Comparison of ENCODE assay signal across 9 mouse cellular contexts in genomic region chr7:99474836-99475561, GRCm38 (mm10). TPM values are rescaled to one million over a fixed set of nuclear protein-coding genes. Genes with fewer than 3 reads are reported as not detected.
A peak's percentile ranks its signal among the peaks of the same experiment; 100 is the strongest.
DNase-seq lines count a peak whose midpoint lies in the region; ATAC-seq lines count a peak whose summit lies in the region.
"Had no signal": no experiment of that assay in that cellular context is flagged by ENCODE, and none has a peak within 500 bp of the region (broad histone marks: within the 10 kb centered on the region; RNA-seq: fewer than 3 reads in every experiment).

No protein-coding gene starts in this region.

- no peak overlapping the region for H3K4me2 ChIP-seq in forebrain, embryonic 11.5 days (ENCODE audit: low read depth, low read length, severe bottlenecking)
- H3K4me2 ChIP-seq in midbrain, embryonic 11.5 days: no peak overlapping the region

- no peak overlapping the region for H3K9ac ChIP-seq in forebrain, embryonic 11.5 days (ENCODE audit: low read length)
- no peak overlapping the region for H3K9ac ChIP-seq in midbrain, embryonic 11.5 days (ENCODE audit: low read length)

- H3K4me3 ChIP-seq in forebrain, embryonic 11.5 days (ENCODE audit: low read depth, low read length): no peak overlapping the region
- no peak overlapping the region for H3K4me3 ChIP-seq in limb, embryonic 10.5 days
- H3K4me3 ChIP-seq in midbrain, embryonic 11.5 days (ENCODE audit: low read depth, low read length): no peak overlapping the region
- H3K4me3 ChIP-seq: myocyte had no signal

- no peaks in the 10 kb centered on the region for H3K9me3 ChIP-seq in forebrain, embryonic 11.5 days (ENCODE audit: control insufficient read depth, low read length)
- no peaks in the 10 kb centered on the region for H3K9me3 ChIP-seq in limb, embryonic 10.5 days (replicated peaks)
- H3K9me3 ChIP-seq in midbrain, embryonic 11.5 days (ENCODE audit: control insufficient read depth, low read length): no peaks in the 10 kb centered on the region

- ATAC-seq in forebrain, embryonic 11.5 days (replicated peaks; ENCODE audit: low FRiP score): peak; percentile 77
- peak; percentile 91 for ATAC-seq in midbrain, embryonic 11.5 days (ENCODE audit: low FRiP score)
- ATAC-seq in monocyte, adult 5-6 weeks (replicated peaks; ENCODE audit: insufficient number of reproducible peaks, low FRiP score, low TSS enrichment, poor library complexity, severe bottlenecking): no peak

- 66% methylated on average over 12 of the region's 12 CpGs for WGBS in forebrain, embryonic 11.5 days
- 75% methylated on average over 12 of the region's 12 CpGs for WGBS in limb, embryonic 10.5 days
- 60% methylated on average over 10 of the region's 12 CpGs for WGBS in midbrain, embryonic 11.5 days

- peak overlapping the region; percentile 75 for H3K27ac ChIP-seq in forebrain, embryonic 11.5 days (ENCODE audit: low read depth, low read length)
- 0 out of 2 replicates have a peak overlapping the region, but pooled peaks have one; percentile 36 for H3K27ac ChIP-seq in limb, embryonic 10.5 days
- peak overlapping the region; percentile 75 for H3K27ac ChIP-seq in midbrain, embryonic 11.5 days (ENCODE audit: low read depth, low read length)

- intact Hi-C loops in left cerebral cortex, postnatal 4 days (cut with DNase I): no loop called here

- peak; percentile 53 for DNase-seq in left cerebral cortex, postnatal 4 days
- no peak for DNase-seq in left cerebral cortex, adult 18-20 months (ENCODE audit: low spot score in 2 of 2)
- DNase-seq in forebrain, embryonic 11.5 days (ENCODE audit: low spot score): no peak
- DNase-seq in limb, embryonic 10.5 days (ENCODE audit: low spot score): no peak
- no peak for DNase-seq in midbrain, embryonic 11.5 days (ENCODE audit: low spot score, missing footprints)
- DNase-seq in urinary bladder, postnatal 36 days (ENCODE audit: low spot score in 2 of 2): no peak
- no peak for DNase-seq in gastrocnemius, adult 18-20 months (ENCODE audit: low spot score)

- peaks cover 15% of the 10 kb centered on the region for H3K36me3 ChIP-seq in forebrain, embryonic 11.5 days (ENCODE audit: control insufficient read depth, insufficient read depth, low read length)
- peaks cover 87% of the 10 kb centered on the region for H3K36me3 ChIP-seq in limb, embryonic 10.5 days
- peaks cover 33% of the 10 kb centered on the region for H3K36me3 ChIP-seq in midbrain, embryonic 11.5 days (ENCODE audit: control insufficient read depth, insufficient read depth, low read length)

- H3K27me3 ChIP-seq in forebrain, embryonic 11.5 days (ENCODE audit: control insufficient read depth, insufficient read depth, low read length): no peaks in the 10 kb centered on the region; the same call in 1 of the 2 replicates
- H3K27me3 ChIP-seq in limb, embryonic 10.5 days (ENCODE audit: low read depth, poor library complexity, severe bottlenecking): no peaks in the 10 kb centered on the region; the same call in 1 of the 2 replicates
- no peaks in the 10 kb centered on the region; the same call in 1 of the 2 replicates for H3K27me3 ChIP-seq in midbrain, embryonic 11.5 days (ENCODE audit: control insufficient read depth, insufficient read depth, low read length)

- H3K4me1 ChIP-seq in forebrain, embryonic 11.5 days (replicated peaks; ENCODE audit: control insufficient read depth, insufficient read depth, low read length): peaks cover 3% of the 10 kb centered on the region; the same call in 1 of the 2 replicates
- peaks cover 9% of the 10 kb centered on the region; the same call in 1 of the 2 replicates for H3K4me1 ChIP-seq in limb, embryonic 10.5 days
- 0 out of 2 replicates have a peak, but pooled peaks cover 2% of the 10 kb centered on the region for H3K4me1 ChIP-seq in midbrain, embryonic 11.5 days (ENCODE audit: control insufficient read depth, insufficient read depth, low read length)

RNA-seq across cellular contexts. Expression of gene Rps3, which starts 8.5 kb away (rescaled TPM):
- total RNA-seq in left cerebral cortex, postnatal 4 days (2021): 100 to 1,000 TPM; 379 to 396 TPM
- 100 to 1,000 TPM; 268 to 293 TPM for total RNA-seq in left cerebral cortex, adult 18-20 months (2021)
- 699 and 715 TPM in 2 replicates for polyA plus RNA-seq in forebrain, embryonic 11.5 days (2014; fragmentation: Nextera tagmentation; extraction: Ambion mirVana)
- 745 and 824 TPM in 2 replicates for polyA plus RNA-seq in limb, embryonic 10.5 days (2016; fragmentation: Nextera tagmentation; extraction: Ambion mirVana)
- 716 and 724 TPM in 2 replicates for polyA plus RNA-seq in midbrain, embryonic 11.5 days (2014; fragmentation: Nextera tagmentation; extraction: Ambion mirVana)
- total RNA-seq in monocyte, adult 5-6 weeks (2017): 1,253 to 1,571 TPM (median 1,557 TPM) in 3 replicates
- 100 to 1,000 TPM; 232 to 276 TPM for total RNA-seq in gastrocnemius, adult 18-20 months (2021)

RNA-seq across cellular contexts. Expression of gene Klhl35, which starts 9.2 kb away (rescaled TPM):
- 1 to 10 TPM; 4.8 to 5.8 TPM for total RNA-seq in left cerebral cortex, postnatal 4 days (2021)
- total RNA-seq in left cerebral cortex, adult 18-20 months (2021): 1 to 10 TPM; 2.3 to 3.2 TPM
- 4.7 and 5.5 TPM in 2 replicates for polyA plus RNA-seq in forebrain, embryonic 11.5 days (2014; fragmentation: Nextera tagmentation; extraction: Ambion mirVana)
- 0.21 and 0.63 TPM in 2 replicates for polyA plus RNA-seq in limb, embryonic 10.5 days (2016; fragmentation: Nextera tagmentation; extraction: Ambion mirVana)
- 22.5 and 22.9 TPM in 2 replicates for polyA plus RNA-seq in midbrain, embryonic 11.5 days (2014; fragmentation: Nextera tagmentation; extraction: Ambion mirVana)
- total RNA-seq in monocyte, adult 5-6 weeks (2017): 0.49 to 1.6 TPM in 2 of 3 replicates, not detected in the other
- total RNA-seq in gastrocnemius, adult 18-20 months (2021): not detected
- polyA plus RNA-seq: myocyte had no signal
